Mouse (Mus musculus): ENCODE results near the gene Abca13. TPM values are rescaled to one million over a fixed set of nuclear protein-coding genes. Genes with fewer than 3 reads are reported as not detected.
"Not testable (repeated sequence)": the region's sequence is repeated elsewhere in the genome, so short reads cannot be mapped to it uniquely, and the experiment has no call there.

The Abca13 gene
- polyA plus RNA-seq, 1 experiment from 2014 or later = 0.01 TPM

GRCm38 (mm10) chr11:9210707-9211106 lies 19.0 kb downstream of the Abca13 start:
- no peak overlapping the region for H3K27ac ChIP-seq
- no peaks in the 10 kb centered on the region for H3K27me3 ChIP-seq (ENCODE audit: low read depth, poor library complexity, severe bottlenecking)
- H3K4me3 ChIP-seq = no peak overlapping the region
- H3K9me3 ChIP-seq (replicated peaks) = no peaks in the 10 kb centered on the region
- no peaks in the 10 kb centered on the region for H3K36me3 ChIP-seq
- WGBS = 70% methylated on average over 8 of the region's 8 CpGs
- no peaks in the 10 kb centered on the region for H3K4me1 ChIP-seq
- DNase-seq (ENCODE audit: low spot score) = no peak

- no peaks in the 10 kb centered on the region for H3K9me3 ChIP-seq (replicated peaks)
- no peak for DNase-seq (ENCODE audit: low spot score)
- WGBS = 92% methylated on average over 9 of the region's 9 CpGs
- no peaks in the 10 kb centered on the region for H3K36me3 ChIP-seq
- no peaks in the 10 kb centered on the region for H3K4me1 ChIP-seq
- no peak overlapping the region for H3K4me3 ChIP-seq
- H3K27me3 ChIP-seq (ENCODE audit: low read depth, poor library complexity, severe bottlenecking) = no peaks in the 10 kb centered on the region
- no peak overlapping the region for H3K27ac ChIP-seq
These were observed 21.8 kb downstream of the Abca13 start for GRCm38 (mm10) chr11:9213580-9213979.

- no peak overlapping the region for H3K4me3 ChIP-seq
- H3K9me3 ChIP-seq (replicated peaks) = no peaks in the 10 kb centered on the region
- H3K36me3 ChIP-seq = no peaks in the 10 kb centered on the region
- DNase-seq (ENCODE audit: low spot score) = no peak
- H3K4me1 ChIP-seq = no peaks in the 10 kb centered on the region
- H3K27ac ChIP-seq = no peak overlapping the region
- 38% methylated on average over 4 of the region's 4 CpGs for WGBS
- H3K27me3 ChIP-seq (ENCODE audit: low read depth, poor library complexity, severe bottlenecking) = no peaks in the 10 kb centered on the region
These were observed 24.5 kb downstream of the Abca13 start for GRCm38 (mm10) chr11:9216252-9216651.

- no peak for DNase-seq (ENCODE audit: low spot score)
- no peaks in the 10 kb centered on the region for H3K27me3 ChIP-seq (ENCODE audit: low read depth, poor library complexity, severe bottlenecking)
- H3K4me1 ChIP-seq = no peaks in the 10 kb centered on the region
- H3K36me3 ChIP-seq = no peaks in the 10 kb centered on the region
- no peak overlapping the region for H3K27ac ChIP-seq
- H3K9me3 ChIP-seq (replicated peaks) = no peaks in the 10 kb centered on the region
- 85% methylated on average over 3 of the region's 3 CpGs for WGBS
- H3K4me3 ChIP-seq = no peak overlapping the region
These were observed 28.8 kb downstream of the Abca13 start for GRCm38 (mm10) chr11:9220501-9220900.

GRCm38 (mm10) chr11:9221646-9222045 lies 29.9 kb downstream of the Abca13 start:
- H3K27ac ChIP-seq = no peak overlapping the region
- no peak overlapping the region for H3K4me3 ChIP-seq
- DNase-seq (ENCODE audit: low spot score) = no peak
- no peaks in the 10 kb centered on the region for H3K27me3 ChIP-seq (ENCODE audit: low read depth, poor library complexity, severe bottlenecking)
- H3K36me3 ChIP-seq = no peaks in the 10 kb centered on the region
- WGBS = 96% methylated on average over 1 of the region's 1 CpGs
- H3K4me1 ChIP-seq = no peaks in the 10 kb centered on the region
- no peaks in the 10 kb centered on the region for H3K9me3 ChIP-seq (replicated peaks)

GRCm38 (mm10) chr11:9226399-9226798 lies 34.7 kb downstream of the Abca13 start:
- Histone ChIP-seq H3K27me3 (ENCODE audit: low read depth, poor library complexity, severe bottlenecking) (no peaks in the 10 kb centered on the region), H3K4me1 (no peaks in the 10 kb centered on the region), H3K27ac (no peak overlapping the region), H3K36me3 (no peaks in the 10 kb centered on the region), H3K9me3 (replicated peaks) (no peaks in the 10 kb centered on the region), H3K4me3 (no peak overlapping the region)
- WGBS = 86% methylated on average over 4 of the region's 4 CpGs
- DNase-seq (ENCODE audit: low spot score) = no peak

- H3K27ac ChIP-seq; H3K27me3 ChIP-seq (ENCODE audit: low read depth, poor library complexity, severe bottlenecking); H3K9me3 ChIP-seq (replicated peaks); DNase-seq (ENCODE audit: low spot score); H3K4me3 ChIP-seq; H3K36me3 ChIP-seq; H3K4me1 ChIP-seq: not testable (repeated sequence)
- WGBS = 82% methylated on average over 5 of the region's 5 CpGs
These were observed 57.9 kb downstream of the Abca13 start for GRCm38 (mm10) chr11:9249627-9250026.

GRCm38 (mm10) chr11:9263072-9263471 lies 71.3 kb downstream of the Abca13 start:
- H3K9me3 ChIP-seq (replicated peaks); DNase-seq (ENCODE audit: low spot score); H3K4me3 ChIP-seq; H3K36me3 ChIP-seq; H3K4me1 ChIP-seq; H3K27me3 ChIP-seq (ENCODE audit: low read depth, poor library complexity, severe bottlenecking); H3K27ac ChIP-seq: not testable (repeated sequence)
- 68% methylated on average over 3 of the region's 3 CpGs for WGBS

- no peak overlapping the region for H3K27ac ChIP-seq
- no peak overlapping the region for H3K4me3 ChIP-seq
- no peaks in the 10 kb centered on the region for H3K36me3 ChIP-seq
- H3K4me1 ChIP-seq = no peaks in the 10 kb centered on the region
- no peaks in the 10 kb centered on the region for H3K9me3 ChIP-seq (replicated peaks)
- no peaks in the 10 kb centered on the region for H3K27me3 ChIP-seq (ENCODE audit: low read depth, poor library complexity, severe bottlenecking)
- no peak for DNase-seq (ENCODE audit: low spot score)
- WGBS = 83% methylated on average over 3 of the region's 3 CpGs
These were observed 77.3 kb downstream of the Abca13 start for GRCm38 (mm10) chr11:9269090-9269489.

- Histone ChIP-seq H3K27ac (no peak overlapping the region), H3K36me3 (no peaks in the 10 kb centered on the region), H3K27me3 (ENCODE audit: low read depth, poor library complexity, severe bottlenecking) (no peaks in the 10 kb centered on the region), H3K9me3 (replicated peaks) (no peaks in the 10 kb centered on the region), H3K4me3 (no peak overlapping the region), H3K4me1 (no peaks in the 10 kb centered on the region)
- WGBS = 86% methylated on average over 3 of the region's 3 CpGs
- no peak for DNase-seq (ENCODE audit: low spot score)
These were observed 93.5 kb downstream of the Abca13 start for GRCm38 (mm10) chr11:9285204-9285603.

GRCm38 (mm10) chr11:9285759-9286158 lies 94.0 kb downstream of the Abca13 start:
- no peak for DNase-seq (ENCODE audit: low spot score)
- Histone ChIP-seq H3K4me1 (no peaks in the 10 kb centered on the region), H3K27me3 (ENCODE audit: low read depth, poor library complexity, severe bottlenecking) (no peaks in the 10 kb centered on the region), H3K36me3 (no peaks in the 10 kb centered on the region), H3K9me3 (replicated peaks) (no peaks in the 10 kb centered on the region), H3K27ac (no peak overlapping the region), H3K4me3 (no peak overlapping the region)
- WGBS = 86% methylated on average over 3 of the region's 3 CpGs

GRCm38 (mm10) chr11:9291168-9291567 lies 99.4 kb downstream of the Abca13 start:
- Histone ChIP-seq H3K9me3 (replicated peaks) (no peaks in the 10 kb centered on the region), H3K4me3 (no peak overlapping the region), H3K27ac (no peak overlapping the region), H3K36me3 (no peaks in the 10 kb centered on the region), H3K4me1 (no peaks in the 10 kb centered on the region), H3K27me3 (ENCODE audit: low read depth, poor library complexity, severe bottlenecking) (no peaks in the 10 kb centered on the region)
- WGBS = 86% methylated on average over 7 of the region's 7 CpGs
- no peak for DNase-seq (ENCODE audit: low spot score)

GRCm38 (mm10) chr11:9299615-9300014 lies 107.9 kb downstream of the Abca13 start:
- Histone ChIP-seq H3K4me3 (no peak overlapping the region), H3K36me3 (no peaks in the 10 kb centered on the region), H3K4me1 (no peaks in the 10 kb centered on the region), H3K27ac (no peak overlapping the region), H3K27me3 (ENCODE audit: low read depth, poor library complexity, severe bottlenecking) (no peaks in the 10 kb centered on the region), H3K9me3 (replicated peaks) (no peaks in the 10 kb centered on the region)
- WGBS = 62% methylated on average over 1 of the region's 1 CpGs
- DNase-seq (ENCODE audit: low spot score) = no peak

GRCm38 (mm10) chr11:9305450-9305849 lies 113.7 kb downstream of the Abca13 start:
- H3K36me3 ChIP-seq = no peaks in the 10 kb centered on the region
- H3K4me1 ChIP-seq = no peaks in the 10 kb centered on the region
- H3K4me3 ChIP-seq = no peak overlapping the region
- whole genome bisulfite sequencing = 89% methylated on average over 4 of the region's 4 CpGs
- no peak for DNase-seq (ENCODE audit: low spot score)
- no peaks in the 10 kb centered on the region for H3K9me3 ChIP-seq (replicated peaks)
- no peak overlapping the region for H3K27ac ChIP-seq
- no peaks in the 10 kb centered on the region for H3K27me3 ChIP-seq (ENCODE audit: low read depth, poor library complexity, severe bottlenecking)

All from limb, embryonic 10.5 days (tissue).